Mouse (Mus musculus) hematopoietic stem cell, adult 5-6 weeks (primary cell): ENCODE results near the gene Sash3. TPM values are rescaled to one million over a fixed set of nuclear protein-coding genes. Genes with fewer than 3 reads are reported as not detected.

ENCODE experiments used
- ATAC-seq, 2 experiments: fragments of 125-278 bp in 1 of 2; replicated peaks in 1 of 2; 2 replicates each; pipeline ENCODE4 v1.8.0; 2016 to 2017; ENCODE audit warnings: inconsistent platforms in 2 of 2, mild to moderate bottlenecking in 2 of 2, moderate number of reproducible peaks in 2 of 2, low read depth in 1 of 2, moderate TSS enrichment in 1 of 2; ENCODE audit not compliant: low FRiP score in 2 of 2, poor library complexity in 2 of 2, severe bottlenecking in 2 of 2, insufficient read depth in 1 of 2, low TSS enrichment in 1 of 2
- total RNA-seq: library from RNA; stranded (forward); fragments of 172-1452, 232-1000 nt; gene quantifications from 2 replicates; pipeline ENCODE4 v1.2.3, GENCODE M21; 2017

Sash3 gene
- 126 and 139 TPM in 2 replicates for total RNA-seq

- peak; percentile 76 to 87 for ATAC-seq
Observed at GRCm38 (mm10) chrX:48146262-48146661, at the start of gene Sash3. Gene Sash3, plus strand, starts transcription at chrX:48146436.

- no peak for ATAC-seq
Observed at GRCm38 (mm10) chrX:48096580-48096979, 49.7 kb upstream of the Sash3 start.

- 0 out of 4 replicates have a peak, but pooled peaks of 1 of the 2 experiments have one; percentile 21 for ATAC-seq
Observed at GRCm38 (mm10) chrX:48098470-48099129, 47.6 kb upstream of the Sash3 start.

GRCm38 (mm10) chrX:48099871-48100270 lies 46.4 kb upstream of the Sash3 start:
- ATAC-seq = 0 out of 4 replicates have a peak, but pooled peaks of 1 of the 2 experiments have one; percentile 21

- no peak for ATAC-seq
Observed at GRCm38 (mm10) chrX:48103256-48103655, 43.0 kb upstream of the Sash3 start.

- no peak for ATAC-seq
Observed at GRCm38 (mm10) chrX:48104736-48105441, 41.3 kb upstream of the Sash3 start.

GRCm38 (mm10) chrX:48106226-48106625 lies 40.0 kb upstream of the Sash3 start:
- ATAC-seq = peak; percentile 62 to 72; a peak in 2 of 4 replicates

- ATAC-seq = no peak
Observed at GRCm38 (mm10) chrX:48108394-48109315, 37.6 kb upstream of the Sash3 start, which contains the start of gene Xpnpep2. Gene Xpnpep2, plus strand, starts transcription at chrX:48108725.

- no peak for ATAC-seq
Observed at GRCm38 (mm10) chrX:48109316-48109655, 37.0 kb upstream of the Sash3 start.

- no peak for ATAC-seq
Observed at GRCm38 (mm10) chrX:48119294-48119693, 26.9 kb upstream of the Sash3 start.

GRCm38 (mm10) chrX:48124132-48125071 lies 21.8 kb upstream of the Sash3 start:
- ATAC-seq = peak; percentile 65 to 76; a peak in 2 of 4 replicates

GRCm38 (mm10) chrX:48126903-48127476 lies 19.2 kb upstream of the Sash3 start:
- no peak for ATAC-seq

- ATAC-seq = peak; percentile 79 to 80
Observed at GRCm38 (mm10) chrX:48127502-48128218, 18.6 kb upstream of the Sash3 start.

- ATAC-seq = no peak
Observed at GRCm38 (mm10) chrX:48129167-48129566, 17.1 kb upstream of the Sash3 start.

- ATAC-seq = peak in 1 of 2 experiments; percentile 57; a peak in 2 of 4 replicates
Observed at GRCm38 (mm10) chrX:48136935-48137334, 9.3 kb upstream of the Sash3 start.

- ATAC-seq = no peak
Observed at GRCm38 (mm10) chrX:48138011-48138410, 8.2 kb upstream of the Sash3 start.
